Mouse (Mus musculus) forebrain, postnatal 0 days (tissue): ENCODE measurements around the gene Tgm4. TPM values are rescaled to one million over a fixed set of nuclear protein-coding genes. Genes with fewer than 3 reads are reported as not detected.
A peak's percentile ranks its signal among the peaks of the same experiment; 100 is the strongest.

Experiments
- ATAC-seq: fragments of 200-750 bp; cut with Nextera tagmentation; 2 replicates; pipeline ENCODE4 v1.8.0; 2017; ENCODE audit warnings: mild to moderate bottlenecking, moderate library complexity
- DNase-seq: peaks from one replicate; pipeline ENCODE4 v3.0.0-alpha.2; 2015
- H3K27ac ChIP-seq: fragments of 300-500 bp; sonication (generic); 2 replicates; pipeline ENCODE4 v1.5.1; 2014; ENCODE audit warnings: low read depth, mild to moderate bottlenecking, antibody characterized with exemption, low read length, moderate library complexity, mixed read lengths
- H3K27me3 ChIP-seq: fragments of 300-500 bp; sonication (generic); 2 replicates; pipeline ENCODE4 v1.6.1; 2014; ENCODE audit warnings: mild to moderate bottlenecking, low read length, mixed read lengths; ENCODE audit not compliant: insufficient read depth
- H3K36me3 ChIP-seq: fragments of 300-500 bp; sonication (generic); 2 replicates; pipeline ENCODE4 v1.6.1; 2014; ENCODE audit warnings: mild to moderate bottlenecking, moderate library complexity; ENCODE audit not compliant: insufficient read depth
- H3K4me1 ChIP-seq: fragments of 300-500 bp; sonication (generic); 2 replicates; pipeline ENCODE4 v1.6.1; 2014; ENCODE audit warnings: antibody characterized with exemption; ENCODE audit not compliant: insufficient read depth
- H3K4me2 ChIP-seq: fragments of 300-500 bp; sonication (generic); 2 replicates; pipeline ENCODE4 v1.6.1; 2014; ENCODE audit warnings: low read depth, mild to moderate bottlenecking, moderate library complexity
- H3K4me3 ChIP-seq: fragments of 300-500 bp; sonication (generic); 2 replicates; pipeline ENCODE4 v1.5.1; 2014; ENCODE audit warnings: low read depth, low read length, mixed read lengths
- H3K9ac ChIP-seq: fragments of 300-500 bp; sonication (generic); 2 replicates; pipeline ENCODE4 v1.6.1; 2014; ENCODE audit warnings: mild to moderate bottlenecking
- H3K9me3 ChIP-seq: fragments of 300-500 bp; sonication (generic); 2 replicates; pipeline ENCODE4 v1.6.1; 2016; ENCODE audit warnings: low read length
- CTCF ChIP-seq: sonication (generic); IDR thresholded peaks from 2 replicates; pipeline ENCODE4 v1.5.1; 2016; ENCODE audit warnings: antibody characterized with exemption, control low read depth, low read depth
- WGBS: fragments of 180-500 bp; shearing (Covaris S2); extraction: QIAGEN DNeasy Blood & Tissue Kit; methylation state at CpG from one replicate; pipeline ENCODE4 v1.1.7; 2014; 5-methylcytosine and 5-hydroxymethylcytosine counted together
- polyA plus RNA-seq: library from polyadenylated mRNA; unstranded; fragments of >200 nt; fragmentation: Nextera tagmentation; extraction: Ambion mirVana; gene quantifications from 2 replicates; pipeline ENCODE4 v1.2.1, GENCODE M21; 2015
- total RNA-seq: library from RNA; depleted of rRNA; stranded (reverse); fragments of >200 nt; gene quantifications from 2 replicates; pipeline ENCODE4 v1.2.3, GENCODE M21; 2014; rRNA removed

Gene Tgm4
- total and polyA plus RNA-seq, 2 experiments from 2014 or later = 0.46 to 0.52 TPM

DNA sequence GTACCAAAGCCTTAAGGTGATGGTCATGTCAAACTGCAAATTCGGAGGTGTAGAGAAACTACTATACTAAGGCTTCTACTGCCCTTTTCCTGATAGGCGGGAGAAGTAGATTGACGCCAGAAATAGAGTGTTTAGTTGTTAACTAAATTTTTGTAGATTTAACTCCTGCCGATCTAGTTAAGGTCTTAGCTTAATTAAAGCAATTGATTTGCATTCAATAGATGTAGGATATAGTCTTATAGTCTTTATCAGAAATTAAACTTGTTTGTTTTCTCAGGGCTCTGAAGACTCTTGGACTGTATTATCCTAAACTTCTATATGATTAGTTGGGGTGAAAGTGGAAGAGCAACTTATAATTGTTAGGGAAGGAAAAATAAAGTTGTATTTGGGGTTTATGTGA, 72.7 kb downstream of the Tgm4 start:
- Histone ChIP-seq H3K9me3 (no peaks in the 10 kb centered on the region), H3K4me2 (no peak overlapping the region), H3K27ac (no peak overlapping the region), H3K27me3 (no peaks in the 10 kb centered on the region), H3K36me3 (peaks cover 11% of the 10 kb centered on the region; the same call in 1 of the 2 replicates), H3K9ac (no peak overlapping the region), H3K4me3 (no peak overlapping the region), H3K4me1 (no peaks in the 10 kb centered on the region)
- WGBS = 89% methylated on average over 4 of the region's 4 CpGs
- TF ChIP-seq CTCF = no peak
- DNase-seq = no peak
- ATAC-seq = no peak

- no peaks in the 10 kb centered on the region for H3K27me3 ChIP-seq
- H3K36me3 ChIP-seq = peaks cover 7% of the 10 kb centered on the region; the same call in 1 of the 2 replicates
- H3K9me3 ChIP-seq = no peaks in the 10 kb centered on the region
- H3K4me2 ChIP-seq = no peak overlapping the region
- ATAC-seq = no peak
- no peak for DNase-seq
- TF ChIP-seq CTCF = no peak
- 0 out of 2 replicates have a peak, but pooled peaks cover 3% of the 10 kb centered on the region for H3K4me1 ChIP-seq
- H3K27ac ChIP-seq = no peak overlapping the region
- WGBS = 90% methylated on average over 7 of the region's 7 CpGs
- H3K4me3 ChIP-seq = no peak overlapping the region
- H3K9ac ChIP-seq = no peak overlapping the region
These were observed 74.7 kb downstream of the Tgm4 start for GRCm38 (mm10) chr9:123109188-123109587.

DNA sequence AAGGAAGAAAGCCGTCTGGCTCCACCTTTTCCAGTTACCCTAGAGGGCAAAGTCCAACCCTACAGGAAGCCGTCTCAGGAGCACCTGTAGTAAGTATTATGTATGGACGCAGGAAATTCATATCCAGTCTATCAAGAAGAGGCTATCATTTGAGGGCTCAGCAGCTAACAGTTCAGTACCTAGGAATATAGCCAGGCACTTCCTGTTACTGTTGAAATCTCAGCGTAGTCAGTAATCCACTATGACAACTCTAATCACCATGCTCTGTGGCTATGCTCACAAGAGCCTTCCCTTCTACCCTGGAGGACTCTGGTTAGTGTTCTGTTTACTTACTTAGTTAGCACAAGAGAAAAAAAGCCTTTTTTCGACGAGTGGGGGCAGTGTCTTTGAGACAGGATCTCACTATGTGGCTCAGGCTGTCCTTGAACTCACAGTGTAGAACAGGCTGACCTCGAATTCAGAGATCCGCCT, 77.3 kb downstream of the Tgm4 start:
- no peak for DNase-seq
- no peak overlapping the region for H3K27ac ChIP-seq
- WGBS = 63% methylated on average over 8 of the region's 8 CpGs

GRCm38 (mm10) chr9:123112805-123113521, 78.4 kb downstream of the Tgm4 start, which contains the start of the genes Zdhhc3 and Exosc7:
TSS of gene Zdhhc3 (minus strand) at chr9:123113205.
TSS of gene Exosc7 (plus strand) at chr9:123113215.
- Histone ChIP-seq H3K9me3 (no peaks in the 10 kb centered on the region), H3K4me3 (peak within 1 kb of the TSS; percentile 99), H3K27me3 (no peaks in the 10 kb centered on the region)

More for the DNA sequence above, 77.3 kb downstream of the Tgm4 start:
- 0 out of 2 replicates have a peak, but pooled peaks cover 2% of the 10 kb centered on the region for H3K36me3 ChIP-seq
- no peaks in the 10 kb centered on the region for H3K9me3 ChIP-seq
- H3K9ac ChIP-seq = no peak overlapping the region
- H3K4me3 ChIP-seq = peak overlapping the region; percentile 99
- ATAC-seq = no peak
- peak overlapping the region; percentile 87 for H3K4me2 ChIP-seq
- no peaks in the 10 kb centered on the region for H3K27me3 ChIP-seq
- H3K4me1 ChIP-seq = 0 out of 2 replicates have a peak, but pooled peaks cover 3% of the 10 kb centered on the region
- no peak for TF ChIP-seq CTCF

DNA sequence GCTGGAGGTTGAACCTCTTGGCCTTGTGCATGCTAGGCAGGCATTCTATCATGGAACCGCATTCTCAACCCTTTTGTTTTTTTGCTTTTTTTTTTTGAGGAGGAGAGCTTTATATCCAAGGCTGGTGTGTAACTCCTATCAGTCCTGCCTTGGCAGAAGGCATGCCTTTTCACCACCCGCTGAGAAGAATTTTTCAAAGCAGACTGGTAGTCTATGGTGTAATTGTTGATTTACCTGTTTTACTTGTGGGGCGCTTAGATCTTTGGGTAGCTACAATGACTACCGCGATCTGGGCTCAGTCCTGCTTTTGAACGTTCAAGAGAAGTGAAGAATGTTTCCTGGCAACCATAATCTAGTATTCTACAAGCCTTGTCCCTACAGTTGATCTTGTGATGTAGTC, 79.4 kb downstream of the Tgm4 start:
- Histone ChIP-seq H3K9me3 (no peaks in the 10 kb centered on the region), H3K36me3 (peaks cover 6% of the 10 kb centered on the region), H3K4me2 (peak overlapping the region; percentile 87), H3K4me1 (0 out of 2 replicates have a peak, but pooled peaks cover 3% of the 10 kb centered on the region), H3K27ac (peak overlapping the region; percentile 95; the same call in 1 of the 2 replicates), H3K27me3 (no peaks in the 10 kb centered on the region), H3K4me3 (peak overlapping the region; percentile 99), H3K9ac (peak overlapping the region; percentile 95)
- TF ChIP-seq CTCF = no peak
- 55% methylated on average over 6 of the region's 6 CpGs for WGBS
- no peak for ATAC-seq
- no peak for DNase-seq

More at GRCm38 (mm10) chr9:123112805-123113521, 78.4 kb downstream of the Tgm4 start, which contains the start of the genes Zdhhc3 and Exosc7:
- Histone ChIP-seq H3K36me3 (0 out of 2 replicates have a peak, but pooled peaks cover 2% of the 10 kb centered on the region), H3K4me2 (peak within 1 kb of the TSS; percentile 87), H3K9ac (peak within 1 kb of the TSS; percentile 95), H3K27ac (peak within 1 kb of the TSS; percentile 95), H3K4me1 (0 out of 2 replicates have a peak, but pooled peaks cover 3% of the 10 kb centered on the region)
- DNase-seq = peak; percentile 97
- peak; percentile 96 for ATAC-seq
- peak; percentile 27 for TF ChIP-seq CTCF
- WGBS = under 1% methylated on average over 78 of the region's 79 CpGs

DNA sequence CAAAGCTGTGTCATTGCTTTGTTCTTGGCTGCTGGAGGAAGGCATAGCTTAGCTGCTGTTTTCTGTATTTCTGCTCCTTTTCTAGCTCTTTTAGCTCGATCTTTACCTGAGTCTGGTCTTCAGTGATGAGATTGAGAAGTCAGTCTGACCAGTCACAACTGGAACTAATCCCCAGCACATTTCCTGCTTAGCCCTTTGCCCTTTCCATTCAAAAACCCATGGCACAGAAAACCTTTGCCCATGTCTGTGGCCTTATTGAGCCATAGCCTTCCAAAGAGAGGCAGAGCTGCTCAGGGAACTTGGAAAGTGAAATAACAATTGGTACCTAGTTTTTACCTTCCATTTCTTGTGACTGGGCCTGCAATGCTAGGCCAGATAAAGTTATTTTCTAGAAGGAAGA, 81.0 kb downstream of the Tgm4 start:
- 91% methylated on average over 1 of the region's 1 CpGs for WGBS
- ATAC-seq (no peak), DNase-seq (no peak)
- peaks cover 22% of the 10 kb centered on the region for H3K36me3 ChIP-seq
- H3K27ac ChIP-seq = no peak overlapping the region
- 0 out of 2 replicates have a peak, but pooled peaks cover 3% of the 10 kb centered on the region for H3K4me1 ChIP-seq
- H3K4me3 ChIP-seq = no peak overlapping the region
- no peak for TF ChIP-seq CTCF
- H3K27me3 ChIP-seq = no peaks in the 10 kb centered on the region
- H3K9ac ChIP-seq = no peak overlapping the region
- H3K9me3 ChIP-seq = no peaks in the 10 kb centered on the region
- no peak overlapping the region for H3K4me2 ChIP-seq

Other genes starting within 250 kb of the Tgm4 start
- 15.4 and 18.7 TPM in 2 replicates for gene Tcaim, start 229.2 kb upstream of the Tgm4 start, total RNA-seq
- gene Tcaim, start 229.2 kb upstream of the Tgm4 start, polyA plus RNA-seq = 3.8 and 5.4 TPM in 2 replicates
- not detected in 2 replicates for gene Gm35549, start 190.7 kb upstream of the Tgm4 start, total RNA-seq
- not detected in 2 replicates for gene Gm35549, start 190.7 kb upstream of the Tgm4 start, polyA plus RNA-seq
- 124 and 155 TPM in 2 replicates for gene Zfp445, start 168.7 kb upstream of the Tgm4 start, total RNA-seq
- 43.0 and 69.4 TPM in 2 replicates for gene Zfp445, start 168.7 kb upstream of the Tgm4 start, polyA plus RNA-seq
- 7.1 and 12.6 TPM in 2 replicates for gene Zkscan7, start 149.0 kb upstream of the Tgm4 start, total RNA-seq
- gene Zkscan7, start 149.0 kb upstream of the Tgm4 start, polyA plus RNA-seq = 0.83 and 1.6 TPM in 2 replicates
- gene Zfp105, start 111.7 kb upstream of the Tgm4 start, total RNA-seq = 12.3 and 12.6 TPM in 2 replicates
- 5.6 and 7.0 TPM in 2 replicates for gene Zfp105, start 111.7 kb upstream of the Tgm4 start, polyA plus RNA-seq
- 13.0 and 23.2 TPM in 2 replicates for gene 1110059G10Rik, start 83.7 kb upstream of the Tgm4 start, total RNA-seq
- gene 1110059G10Rik, start 83.7 kb upstream of the Tgm4 start, polyA plus RNA-seq = 41.4 and 53.1 TPM in 2 replicates
- gene Kif15, start 83.7 kb upstream of the Tgm4 start, total RNA-seq = 8.4 and 14.2 TPM in 2 replicates
- gene Kif15, start 83.7 kb upstream of the Tgm4 start, polyA plus RNA-seq = 3.8 and 5.6 TPM in 2 replicates
- gene Tmem42, start 13.4 kb upstream of the Tgm4 start, total RNA-seq = 17.7 and 21.9 TPM in 2 replicates
- gene Tmem42, start 13.4 kb upstream of the Tgm4 start, polyA plus RNA-seq = 33.6 and 38.3 TPM in 2 replicates
- gene Zdhhc3, start 78.5 kb downstream of the Tgm4 start, total RNA-seq = 68.9 and 75.5 TPM in 2 replicates
- gene Zdhhc3, start 78.5 kb downstream of the Tgm4 start, polyA plus RNA-seq = 75.7 and 85.3 TPM in 2 replicates
- gene Exosc7, start 78.5 kb downstream of the Tgm4 start, total RNA-seq = 40.3 and 47.5 TPM in 2 replicates
- gene Exosc7, start 78.5 kb downstream of the Tgm4 start, polyA plus RNA-seq = 64.1 and 65.0 TPM in 2 replicates
- 1.8 and 3.9 TPM in 2 replicates for gene Clec3b, start 116.2 kb downstream of the Tgm4 start, total RNA-seq
- gene Clec3b, start 116.2 kb downstream of the Tgm4 start, polyA plus RNA-seq = 1.6 TPM in 2 replicates
- 0.48 and 0.92 TPM in 2 replicates for gene Cdcp1, start 181.3 kb downstream of the Tgm4 start, total RNA-seq
- 0.10 and 0.16 TPM in 2 replicates for gene Cdcp1, start 181.3 kb downstream of the Tgm4 start, polyA plus RNA-seq
- gene Tmem158, start 226.0 kb downstream of the Tgm4 start, total RNA-seq = 175 and 182 TPM in 2 replicates
- gene Tmem158, start 226.0 kb downstream of the Tgm4 start, polyA plus RNA-seq = 103 and 113 TPM in 2 replicates